Mouse (Mus musculus) G1E (cell line): ENCODE measurements at regions not wholly inside any gene's neighbourhood (a gene's known extent, or its start where the extent isn't known, plus 50 kb on each side); places are given as distances from the start of the nearest gene placed in this dataset.

Source experiments
- CTCF ChIP-seq: IDR thresholded peaks from 2 replicates; pipeline ENCODE4 v1.5.1; 2012; ENCODE audit warnings: low read depth, low read length, inconsistent platforms, mixed read lengths
- GATA1 ChIP-seq: IDR thresholded peaks from 2 replicates; pipeline ENCODE4 v1.6.1; 2012; ENCODE audit warnings: borderline replicate concordance, low read length, inconsistent platforms, mixed read lengths
- GATA2 ChIP-seq: IDR thresholded peaks from 2 replicates; pipeline ENCODE4 v1.6.1; 2012; ENCODE audit warnings: low read depth, low read length, inconsistent platforms, borderline replicate concordance
- POLR2AphosphoS5 ChIP-seq: IDR thresholded peaks from 2 replicates; pipeline ENCODE4 v1.6.1; 2012; ENCODE audit warnings: low read depth, low read length, inconsistent platforms; ENCODE audit not compliant: insufficient replicate concordance
- TAL1 ChIP-seq: conservative IDR thresholded peaks from 2 replicates; pipeline ENCODE4 v1.6.1; 2012; ENCODE audit warnings: low read depth, low read length, inconsistent platforms, mixed read lengths

GRCm38 (mm10) chr14:58282264-58282663 is 211.9 kb downstream of the Fgf9 start:
- TF ChIP-seq POLR2AphosphoS5 (no peak), GATA1 (no peak), CTCF (no peak), GATA2 (no peak), TAL1 (no peak)
